Mouse (Mus musculus): ENCODE measurements around the gene N4bp2. TPM values are rescaled to one million over a fixed set of nuclear protein-coding genes. Genes with fewer than 3 reads are reported as not detected.
A peak's percentile ranks its signal among the peaks of the same experiment; 100 is the strongest.
"Not testable (repeated sequence)": the region's sequence is repeated elsewhere in the genome, so short reads cannot be mapped to it uniquely, and the experiment has no call there.

N4bp2 gene
- polyA plus RNA-seq, 2 experiments from 2014 or later, result 11.7 to 13.3 TPM

GRCm38 (mm10) chr5:65764786-65765634, 1.7 kb downstream of the N4bp2 start:
- peak; percentile 95 for ATAC-seq

- no peak for ATAC-seq
These were observed 2.3 kb downstream of the N4bp2 start for GRCm38 (mm10) chr5:65765635-65765911.

- no peak for ATAC-seq
These were observed 4.7 kb downstream of the N4bp2 start for GRCm38 (mm10) chr5:65768007-65768406.

GRCm38 (mm10) chr5:65770065-65770464, 6.7 kb downstream of the N4bp2 start:
- ATAC-seq, result no peak

GRCm38 (mm10) chr5:65770493-65770892, 7.2 kb downstream of the N4bp2 start:
- no peak for ATAC-seq

- ATAC-seq, result not testable (repeated sequence)
These were observed 10.6 kb downstream of the N4bp2 start for GRCm38 (mm10) chr5:65773957-65774356.

- ATAC-seq, result no peak
These were observed 12.8 kb downstream of the N4bp2 start for GRCm38 (mm10) chr5:65776166-65776565.

GRCm38 (mm10) chr5:65776907-65777306, 13.6 kb downstream of the N4bp2 start:
- ATAC-seq, result no peak

GRCm38 (mm10) chr5:65778986-65779385, 15.7 kb downstream of the N4bp2 start:
- ATAC-seq, result not testable (repeated sequence)

GRCm38 (mm10) chr5:65779401-65780063, 16.2 kb downstream of the N4bp2 start:
- ATAC-seq, result no peak

GRCm38 (mm10) chr5:65781147-65781715, 17.9 kb downstream of the N4bp2 start:
- no peak for ATAC-seq

- peak; percentile 82 for ATAC-seq
These were observed 18.7 kb downstream of the N4bp2 start for GRCm38 (mm10) chr5:65781769-65782715.

- ATAC-seq, result no peak
These were observed 27.4 kb downstream of the N4bp2 start for GRCm38 (mm10) chr5:65790604-65791225.

- ATAC-seq, result no peak
These were observed 30.9 kb downstream of the N4bp2 start for GRCm38 (mm10) chr5:65794202-65794601.

- ATAC-seq, result peak; percentile 32
These were observed 31.4 kb downstream of the N4bp2 start for GRCm38 (mm10) chr5:65794702-65795101.

GRCm38 (mm10) chr5:65795293-65795993, 32.1 kb downstream of the N4bp2 start:
- peak; percentile 77 for ATAC-seq

- no peak for ATAC-seq
These were observed 32.6 kb downstream of the N4bp2 start for GRCm38 (mm10) chr5:65795994-65796298.

- ATAC-seq, result peak; percentile 70
These were observed 60.3 kb downstream of the N4bp2 start for GRCm38 (mm10) chr5:65823601-65824133.

GRCm38 (mm10) chr5:65826476-65826875, 63.2 kb downstream of the N4bp2 start:
- no peak for ATAC-seq

GRCm38 (mm10) chr5:65827102-65827501, 63.8 kb downstream of the N4bp2 start:
- ATAC-seq, result peak; percentile 28

- no peak for ATAC-seq
These were observed 64.9 kb downstream of the N4bp2 start for GRCm38 (mm10) chr5:65828261-65828660.

Data from CD4-positive, CD25-positive, alpha-beta regulatory T cell, adult 4 months (primary cell).